Mouse (Mus musculus) adrenal gland, postnatal 25 days (tissue): ENCODE results near the gene Gpr18. TPM values are rescaled to one million over a fixed set of nuclear protein-coding genes. Genes with fewer than 3 reads are reported as not detected.

Experiments
- DNase-seq: peaks from one replicate; pipeline ENCODE4 v3.0.0; 2021; ENCODE audit warnings: mixed read lengths
- long read RNA-seq: library from polyadenylated mRNA; stranded (forward); transcript quantifications from one replicate; pipeline ENCODE4 v2.0.0, GENCODE M21; 2021
- total RNA-seq: library from RNA; stranded (reverse); gene quantifications from 2 replicates; pipeline ENCODE4 v1.2.3, GENCODE M21; 2021

The Gpr18 gene
- 0.27 TPM in 1 of 2 replicates, not detected in the other for total RNA-seq
- long read RNA-seq, partial matches to known transcripts, result 0 of 2 reads
- long read RNA-seq, other reads (novel, unspliced or antisense), result 2 of 2 reads

DNA sequence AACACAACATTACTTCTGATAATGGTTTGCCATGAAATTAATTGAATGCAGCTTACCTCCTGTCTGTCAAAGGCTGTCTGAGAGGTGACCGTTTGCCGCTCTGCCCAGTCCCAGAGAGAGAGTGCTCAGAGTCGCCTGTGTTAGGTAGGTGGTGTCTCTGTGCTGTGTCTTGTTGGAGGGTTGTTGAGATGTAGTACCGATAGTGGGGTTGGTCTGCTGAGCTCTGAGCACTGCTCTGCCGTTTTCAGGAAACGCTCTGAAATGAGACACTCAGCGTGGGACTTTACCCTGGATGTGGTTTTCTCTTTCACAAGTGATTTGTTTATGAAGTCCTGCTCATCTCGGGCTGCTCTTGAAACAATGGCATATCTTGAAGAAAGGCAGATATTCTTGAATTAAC, at the start of gene Gpr18:
TSS of gene Gpr18 (minus strand) at position 161 of the 400 bp plus-strand sequence.
- no peak for DNase-seq

GRCm38 (mm10) chr14:121964990-121965389, 49.4 kb upstream of the Gpr18 start, which contains the start of gene Gpr183:
Gene Gpr183 (minus strand): TSS chr14:121965195.
- DNase-seq, result no peak

DNA sequence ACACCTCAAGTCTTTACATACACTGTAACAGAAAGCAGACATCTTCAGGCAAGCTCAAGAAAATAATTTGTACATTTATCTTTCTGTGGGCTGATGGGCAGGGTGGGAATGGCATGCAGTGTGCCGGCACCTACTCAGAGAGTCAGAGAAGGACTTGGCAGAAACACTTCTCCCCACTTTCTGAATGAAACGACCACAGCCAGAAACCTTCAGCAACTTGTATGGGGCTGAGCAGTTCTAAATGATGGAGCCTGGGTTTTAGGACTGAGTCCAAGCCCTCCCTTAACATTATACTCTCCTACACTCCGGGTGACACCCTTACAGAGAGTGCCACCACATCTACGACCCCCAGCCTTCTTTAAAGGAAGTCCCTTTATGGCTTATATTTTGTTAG, 48.4 kb upstream of the Gpr18 start:
- DNase-seq, result no peak

- no peak for DNase-seq
These were observed 47.8 kb upstream of the Gpr18 start for GRCm38 (mm10) chr14:121963251-121963941.

GRCm38 (mm10) chr14:121962128-121962890, 46.7 kb upstream of the Gpr18 start:
- no peak for DNase-seq

DNA sequence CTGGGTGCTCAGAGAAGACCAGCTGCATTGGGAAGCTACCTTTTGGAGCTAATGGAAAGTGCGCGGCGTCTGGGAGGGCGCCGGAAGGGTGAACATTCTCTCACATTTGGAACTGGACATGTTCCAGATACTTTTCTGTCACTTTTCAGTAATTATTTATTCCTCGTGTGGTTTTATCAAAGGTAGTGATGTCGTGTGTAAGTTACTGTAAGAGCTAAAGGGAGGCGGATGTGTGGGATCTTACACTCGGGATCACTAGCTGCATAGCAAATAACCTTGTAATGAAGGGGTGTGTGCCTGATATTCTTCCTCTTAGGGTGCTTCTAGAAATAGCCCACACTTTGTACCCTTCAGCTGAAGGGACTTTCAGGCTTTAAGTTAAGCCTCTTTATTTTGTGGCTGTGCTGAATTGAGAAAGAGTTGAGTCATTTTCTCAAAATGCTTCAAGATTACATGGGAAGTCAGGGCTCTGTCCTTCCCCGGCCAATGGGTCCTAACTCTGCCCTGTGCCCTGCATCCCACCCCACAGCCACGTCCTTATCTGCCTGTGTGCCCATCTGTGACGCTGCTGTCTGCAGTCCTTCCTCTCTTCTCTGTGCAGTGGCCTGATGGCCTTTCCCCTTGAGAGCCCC, 46.0 kb upstream of the Gpr18 start:
- no peak for DNase-seq

DNA sequence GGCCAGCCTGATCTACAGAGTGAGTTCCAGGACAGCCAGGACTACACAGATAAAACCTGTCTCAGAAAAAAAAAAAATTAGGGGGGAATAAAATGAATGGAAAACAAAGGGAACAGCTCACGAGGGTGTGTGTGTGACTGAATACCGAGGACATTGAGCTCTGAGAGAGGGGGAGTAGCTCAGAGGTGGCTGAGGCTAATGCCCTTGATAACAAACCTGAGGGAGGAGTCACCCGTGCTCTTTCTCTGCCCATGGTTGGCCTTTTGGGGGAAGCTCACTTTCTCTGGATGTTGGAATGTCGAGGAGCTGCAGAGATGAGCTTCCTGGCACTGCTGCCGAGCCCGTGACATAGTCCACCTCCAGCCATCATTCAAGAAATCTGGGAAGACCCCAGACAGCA, 45.4 kb upstream of the Gpr18 start:
- no peak for DNase-seq

DNA sequence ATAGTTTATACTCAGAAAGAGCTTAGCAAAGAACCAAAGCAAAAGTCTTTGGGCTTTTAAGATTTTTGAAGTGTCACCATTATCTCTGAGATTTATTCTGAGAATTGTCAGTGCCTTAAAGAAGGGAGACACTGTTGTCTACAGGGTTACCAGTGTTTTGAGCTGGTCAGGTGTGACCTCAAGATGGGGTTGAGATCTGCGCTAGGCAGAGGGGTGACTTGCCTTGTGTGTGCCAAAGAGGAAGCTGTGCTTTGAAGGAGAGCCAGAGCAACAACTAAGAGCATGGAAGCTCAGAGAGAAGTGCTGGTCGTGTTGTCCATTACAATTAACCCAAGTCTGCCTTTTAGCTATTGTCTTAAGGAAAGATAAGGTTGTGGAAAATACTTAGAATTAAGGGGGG, 45.0 kb upstream of the Gpr18 start:
- no peak for DNase-seq

DNA sequence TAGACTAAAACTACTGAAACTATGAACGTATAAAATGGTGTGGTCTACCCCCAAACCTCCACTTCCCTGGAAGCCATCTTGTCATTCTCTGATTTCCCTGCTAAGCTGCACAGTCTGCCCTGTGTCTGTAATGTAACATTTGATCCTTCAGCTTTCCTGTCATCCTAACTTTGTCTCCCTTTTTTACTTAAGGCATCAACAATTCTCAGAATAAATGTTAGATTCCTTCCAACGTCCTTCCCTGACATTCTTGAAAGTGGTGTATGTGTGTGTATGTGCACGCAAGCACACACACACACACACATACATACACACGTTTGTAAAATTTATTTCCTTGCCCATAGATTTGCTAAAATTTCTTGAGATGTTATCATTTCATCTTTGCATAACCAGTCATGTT, 44.5 kb upstream of the Gpr18 start:
- DNase-seq, result no peak

DNA sequence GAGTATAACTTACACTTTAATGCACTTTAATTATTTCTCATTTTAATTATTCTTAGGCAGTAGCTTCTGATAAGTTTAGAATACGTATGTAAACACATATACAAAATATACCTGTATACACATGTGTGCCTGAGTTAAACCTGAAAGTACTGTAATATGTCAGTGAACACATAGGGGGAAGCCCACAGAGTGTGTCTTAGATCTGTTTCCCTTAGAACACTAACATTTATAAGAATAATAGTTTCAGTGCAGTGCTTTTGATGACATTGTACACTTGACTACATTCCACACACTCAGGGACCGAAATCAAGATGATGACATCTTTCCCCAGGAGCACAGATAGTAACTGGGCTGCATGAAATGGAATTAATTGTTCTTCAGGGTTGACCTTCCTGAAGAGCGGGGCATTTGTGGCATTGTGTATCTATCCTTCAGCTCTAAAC, 44.0 kb upstream of the Gpr18 start:
- DNase-seq, result no peak

DNA sequence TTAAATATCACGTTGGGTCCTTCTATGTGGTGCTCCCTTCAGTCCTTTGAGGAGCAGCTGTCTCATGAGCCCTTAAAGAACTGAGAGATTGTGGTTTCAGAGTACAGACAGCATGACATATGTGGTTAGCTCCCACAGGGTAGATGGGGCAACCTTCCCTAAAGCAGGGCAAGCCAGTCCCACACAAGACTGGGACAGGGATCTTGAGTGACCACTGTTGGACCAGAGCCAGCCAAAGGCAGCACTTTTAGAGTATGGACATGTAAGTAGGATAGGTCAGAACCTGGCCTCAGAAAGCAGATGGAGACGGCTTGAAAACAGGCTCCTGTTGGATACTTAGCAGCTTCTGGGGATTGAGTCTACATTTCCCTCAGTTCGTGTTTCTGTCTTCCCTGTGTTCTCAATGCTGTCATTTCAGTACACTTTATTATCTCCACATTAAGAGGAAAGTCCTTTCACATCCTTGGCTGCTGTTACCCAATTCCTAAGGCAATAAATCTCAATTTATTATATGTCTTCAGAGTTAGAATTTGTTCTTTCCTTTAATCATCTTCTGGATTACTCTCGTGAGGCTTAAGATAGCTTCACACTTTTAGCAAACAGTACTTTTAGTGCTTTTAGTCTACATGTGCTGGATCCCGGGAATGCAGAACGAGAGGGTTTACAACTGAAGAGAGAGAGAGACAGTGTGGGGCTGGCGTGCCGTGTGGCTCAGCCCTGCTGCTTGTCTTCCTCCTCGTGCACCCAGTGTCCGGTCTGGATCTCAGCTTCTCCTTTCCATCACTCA, 43.4 kb upstream of the Gpr18 start:
- no peak for DNase-seq

- DNase-seq, result no peak
These were observed 42.6 kb upstream of the Gpr18 start for GRCm38 (mm10) chr14:121958041-121958750.

DNA sequence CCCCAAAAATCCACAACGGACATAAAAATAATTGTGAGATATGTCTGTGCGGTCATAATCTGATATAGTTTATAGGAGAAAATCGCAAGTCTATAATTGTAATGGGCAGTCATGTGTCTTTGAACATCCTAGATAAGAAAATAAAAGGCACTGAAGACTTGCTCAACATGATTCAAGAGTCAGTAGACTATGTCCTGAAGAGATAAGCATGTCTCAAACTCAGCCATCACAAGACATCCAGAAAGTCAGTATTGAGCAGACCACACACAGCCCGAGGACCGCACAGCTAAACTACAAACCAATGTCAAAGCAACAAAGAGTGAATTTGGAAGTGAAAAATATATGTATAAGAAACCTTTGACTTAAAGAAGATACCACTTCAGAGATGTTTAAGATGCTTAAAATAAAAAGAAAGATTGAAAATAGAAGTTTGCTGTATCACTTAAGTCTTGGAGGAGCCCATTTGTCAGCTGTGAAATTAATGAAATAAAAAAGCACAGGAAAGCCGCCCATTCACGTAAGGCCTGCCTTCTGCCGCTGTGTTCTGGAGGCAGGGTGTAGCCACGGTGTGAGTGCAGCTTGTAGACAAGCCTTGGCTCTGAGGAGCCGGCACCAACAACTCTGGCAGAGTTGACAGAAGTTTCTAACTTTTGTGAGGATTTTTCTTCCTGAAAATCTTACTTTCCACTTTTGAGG, 41.7 kb upstream of the Gpr18 start:
- no peak for DNase-seq

DNA sequence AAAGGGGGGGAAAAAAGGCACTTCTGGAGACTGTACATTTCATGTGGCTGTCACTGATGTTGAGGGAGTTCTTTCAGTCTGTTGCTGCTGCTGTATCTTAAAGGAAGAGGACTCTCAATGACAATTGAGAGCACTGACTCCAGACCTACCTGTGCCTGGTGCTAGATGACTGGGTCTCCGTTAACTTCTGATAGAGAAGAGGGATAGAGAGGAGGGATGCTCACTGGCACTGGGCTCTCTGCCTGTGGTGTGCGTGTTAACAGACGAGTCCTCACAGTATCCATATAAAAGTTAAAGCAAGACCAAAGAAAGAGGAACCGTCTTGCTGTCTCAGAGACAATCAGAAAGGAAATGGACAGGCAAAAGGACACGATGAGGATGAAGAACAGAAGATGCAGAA, 40.7 kb upstream of the Gpr18 start:
- no peak for DNase-seq

DNA sequence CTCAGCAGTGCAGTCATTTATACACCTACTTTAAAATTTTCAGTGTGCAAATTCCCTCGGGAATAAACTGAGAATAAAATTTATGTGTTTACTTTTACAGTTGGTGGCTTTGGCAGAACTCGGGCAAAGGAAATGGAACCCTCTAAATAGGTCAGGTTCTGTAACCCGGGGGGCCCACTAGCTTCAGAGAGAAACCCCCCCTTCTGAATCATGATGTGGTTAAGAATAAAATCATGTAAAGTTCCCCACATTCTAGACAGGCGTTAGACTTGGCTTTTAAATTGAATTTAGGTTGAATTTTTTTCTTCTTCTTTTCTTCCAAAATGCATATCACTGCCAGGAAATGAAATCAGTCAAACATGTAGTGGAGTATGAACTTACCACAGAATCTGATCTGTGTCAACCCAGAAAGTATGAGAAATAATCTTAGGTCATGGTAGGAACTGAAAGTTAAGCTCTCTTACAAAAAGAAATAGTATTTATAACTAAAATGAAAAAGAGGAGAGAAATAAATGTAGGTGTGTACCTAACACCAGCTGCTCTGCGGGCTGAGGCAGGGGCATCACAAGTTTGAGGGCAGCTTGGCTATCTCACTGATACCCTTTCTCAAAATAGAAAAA, 39.7 kb upstream of the Gpr18 start:
- DNase-seq, result no peak

GRCm38 (mm10) chr14:121954608-121955007, 39.0 kb upstream of the Gpr18 start:
- no peak for DNase-seq

- no peak for DNase-seq
These were observed 38.5 kb upstream of the Gpr18 start for GRCm38 (mm10) chr14:121954129-121954528.

DNA sequence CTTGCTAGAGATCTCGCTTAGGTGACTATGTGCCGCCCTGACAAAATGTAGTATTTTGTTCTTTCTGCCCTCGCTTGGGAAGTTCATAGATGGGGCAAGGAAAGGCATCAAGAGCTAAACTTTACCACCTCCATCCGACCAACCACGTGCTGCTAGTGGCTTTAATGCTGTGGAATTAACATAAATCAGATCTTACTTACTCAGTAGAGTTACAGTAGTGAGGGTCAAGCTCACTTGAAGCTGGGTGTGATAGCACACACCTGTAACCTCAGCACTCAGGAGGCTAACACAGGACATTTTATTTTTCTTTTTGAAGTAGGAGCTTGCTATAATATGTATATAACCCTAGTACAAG, 36.4 kb upstream of the Gpr18 start:
- DNase-seq, result no peak

GRCm38 (mm10) chr14:121951399-121952045, 35.9 kb upstream of the Gpr18 start:
- DNase-seq, result no peak

DNA sequence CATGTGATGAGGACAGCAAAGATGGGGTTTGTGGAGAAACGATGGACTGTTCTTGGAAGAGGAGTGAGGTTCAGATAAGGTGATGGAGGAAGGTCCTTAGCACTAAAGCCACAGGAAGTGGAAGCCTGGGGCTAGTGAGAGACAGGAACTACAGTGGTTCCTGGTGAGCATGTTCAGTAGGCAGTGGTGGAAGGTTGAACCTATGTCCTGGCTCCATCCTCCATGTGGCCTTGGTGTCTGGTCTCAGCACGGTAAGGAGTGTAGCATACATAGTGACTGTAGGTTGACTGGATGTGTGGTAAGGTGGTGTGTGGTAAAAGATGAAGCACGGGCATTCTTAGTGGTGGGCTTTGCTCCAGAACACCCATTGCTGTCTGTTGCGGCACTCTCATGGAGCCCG, 34.3 kb upstream of the Gpr18 start:
- DNase-seq, result no peak
